Mouse (Mus musculus) left cerebral cortex, adult 8-10 months (tissue): ENCODE data around the gene 1700028P14Rik. TPM values are rescaled to one million over a fixed set of nuclear protein-coding genes. Genes with fewer than 3 reads are reported as not detected.

Experiments used
- total RNA-seq, 4 experiments: library from RNA; stranded (reverse); gene quantifications; 2 replicates each; pipeline ENCODE4 v1.2.4; 2022

1700028P14Rik gene
- total RNA-seq, 4 experiments from 2014 or later = 0.74 to 2.4 (median 1.9) TPM

Other genes with a start within 250 kb of the 1700028P14Rik start
- 1 to 10 TPM in 3 of 4 experiments, under 1 TPM in 1; 0.80 to 2.4 (median 1.3) TPM for gene Mamdc2, start 204.4 kb downstream of the 1700028P14Rik start, total RNA-seq
- 10 to 100 TPM; 31.3 to 47.2 (median 42.7) TPM for gene Ptar1, start 34.6 kb upstream of the 1700028P14Rik start, total RNA-seq
- 100 to 1,000 TPM; 127 to 143 (median 133) TPM for gene Apba1, start 106.1 kb upstream of the 1700028P14Rik start, total RNA-seq